Mouse (Mus musculus) kidney, embryonic 14.5 days (tissue): ENCODE measurements around the gene Slc22a14. TPM values are rescaled to one million over a fixed set of nuclear protein-coding genes. Genes with fewer than 3 reads are reported as not detected.

Experiments used
- ATAC-seq: fragments of 200-750 bp; cut with Nextera tagmentation; 2 replicates; pipeline ENCODE4 v1.8.0; 2017; ENCODE audit warnings: moderate number of reproducible peaks, mild to moderate bottlenecking, moderate TSS enrichment, moderate library complexity; ENCODE audit not compliant: low FRiP score, low TSS enrichment
- H3K27ac ChIP-seq: fragments of 300-500 bp; sonication (generic); 2 replicates; pipeline ENCODE4 v1.5.1; 2014; ENCODE audit warnings: low read depth, mild to moderate bottlenecking, low read length, moderate library complexity, mixed read lengths
- H3K27me3 ChIP-seq: fragments of 300-500 bp; sonication (generic); 2 replicates; pipeline ENCODE4 v1.6.1; 2014; ENCODE audit warnings: mild to moderate bottlenecking, low read length; ENCODE audit not compliant: control insufficient read depth, insufficient read depth
- H3K36me3 ChIP-seq: fragments of 300-500 bp; sonication (generic); 2 replicates; pipeline ENCODE4 v1.6.1; 2014; ENCODE audit warnings: low read length, mixed read lengths; ENCODE audit not compliant: control insufficient read depth, insufficient read depth
- H3K4me1 ChIP-seq: fragments of 300-500 bp; sonication (generic); 2 replicates; pipeline ENCODE4 v1.6.1; 2014; ENCODE audit warnings: low read length, mixed read lengths; ENCODE audit not compliant: control insufficient read depth, insufficient read depth
- H3K4me2 ChIP-seq: fragments of 300-500 bp; sonication (generic); replicated peaks from 2 replicates; pipeline ENCODE4 v1.6.1; 2014; ENCODE audit warnings: low read depth, mild to moderate bottlenecking, low read length
- H3K4me3 ChIP-seq: fragments of 300-500 bp; sonication (generic); 2 replicates; pipeline ENCODE4 v1.5.1; 2014; ENCODE audit warnings: mild to moderate bottlenecking, low read length
- H3K9ac ChIP-seq: fragments of 300-500 bp; sonication (generic); 2 replicates; pipeline ENCODE4 v1.6.1; 2014; ENCODE audit warnings: low read depth, mild to moderate bottlenecking, low read length, moderate library complexity
- H3K9me3 ChIP-seq: fragments of 300-500 bp; sonication (generic); 2 replicates; pipeline ENCODE4 v1.6.1; 2016; ENCODE audit warnings: low read length; ENCODE audit not compliant: control insufficient read depth
- WGBS: fragments of 180-500 bp; shearing (Covaris S2); extraction: QIAGEN DNeasy Blood & Tissue Kit; methylation state at CpG from one replicate; pipeline ENCODE4 v1.1.7; 2014; 5-methylcytosine and 5-hydroxymethylcytosine counted together
- polyA plus RNA-seq: library from polyadenylated mRNA; unstranded; fragments of >200 nt; fragmentation: Nextera tagmentation; extraction: Ambion mirVana; gene quantifications from 2 replicates; pipeline ENCODE4 v1.2.1, GENCODE M21; 2014

The Slc22a14 gene
- polyA plus RNA-seq, 1 experiment from 2014 or later = not detected

DNA sequence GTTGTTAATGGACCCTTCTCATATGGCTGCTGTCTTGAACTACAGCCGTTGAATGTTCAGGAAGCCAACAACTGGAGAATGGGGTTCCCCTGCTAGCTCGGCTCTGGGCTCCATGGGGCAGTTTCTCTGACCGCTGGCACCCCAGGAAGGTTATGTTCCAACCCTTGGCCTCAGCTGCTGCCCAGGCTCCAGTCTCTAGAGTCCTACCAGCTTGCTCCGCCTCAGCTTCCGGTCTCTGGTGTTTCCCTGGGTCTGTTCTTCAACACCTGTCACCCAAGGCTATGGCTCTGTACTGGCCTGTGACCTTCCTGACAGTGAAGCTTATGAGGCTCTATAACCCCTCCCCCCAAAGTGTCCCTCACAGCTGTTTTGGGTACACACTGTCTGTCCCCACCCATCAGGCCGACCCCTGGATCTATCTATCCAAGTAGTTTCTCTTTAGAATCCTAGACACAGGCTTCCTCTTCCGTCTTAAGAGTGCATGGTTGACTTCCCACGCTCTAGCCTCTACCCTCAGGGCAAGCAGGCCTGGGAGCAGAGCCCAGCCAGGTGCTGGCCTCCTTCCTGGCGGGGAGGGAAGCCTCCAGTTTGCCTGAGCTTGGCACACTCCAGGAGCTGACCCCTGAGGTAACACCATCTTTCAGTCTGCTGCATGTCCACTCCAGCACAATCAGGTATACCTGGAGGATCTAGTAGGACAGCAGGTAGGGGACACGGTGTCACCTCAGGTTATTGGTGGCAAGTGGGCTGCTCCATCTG lies 14.2 kb downstream of the Slc22a14 start:
- Histone ChIP-seq H3K36me3 (peaks cover 36% of the 10 kb centered on the region), H3K9me3 (no peaks in the 10 kb centered on the region), H3K9ac (no peak overlapping the region), H3K27me3 (no peaks in the 10 kb centered on the region), H3K4me3 (no peak overlapping the region), H3K4me1 (no peaks in the 10 kb centered on the region; the same call in 1 of the 2 replicates), H3K27ac (peak overlapping the region; percentile 51; the same call in 1 of the 2 replicates), H3K4me2 (no peak overlapping the region)
- WGBS = 67% methylated on average over 10 of the region's 10 CpGs
- no peak for ATAC-seq

- peak; percentile 13; the same call in 1 of the 2 replicates for ATAC-seq
- Histone ChIP-seq H3K27ac (peak overlapping the region; percentile 51; the same call in 1 of the 2 replicates), H3K9ac (no peak overlapping the region), H3K4me3 (no peak overlapping the region), H3K36me3 (peaks cover 41% of the 10 kb centered on the region), H3K9me3 (no peaks in the 10 kb centered on the region), H3K4me2 (no peak overlapping the region), H3K27me3 (no peaks in the 10 kb centered on the region), H3K4me1 (no peaks in the 10 kb centered on the region; the same call in 1 of the 2 replicates)
- 43% methylated on average over 3 of the region's 3 CpGs for WGBS
Measured at GRCm38 (mm10) chr9:119350531-119350930, 14.8 kb downstream of the Slc22a14 start.

DNA sequence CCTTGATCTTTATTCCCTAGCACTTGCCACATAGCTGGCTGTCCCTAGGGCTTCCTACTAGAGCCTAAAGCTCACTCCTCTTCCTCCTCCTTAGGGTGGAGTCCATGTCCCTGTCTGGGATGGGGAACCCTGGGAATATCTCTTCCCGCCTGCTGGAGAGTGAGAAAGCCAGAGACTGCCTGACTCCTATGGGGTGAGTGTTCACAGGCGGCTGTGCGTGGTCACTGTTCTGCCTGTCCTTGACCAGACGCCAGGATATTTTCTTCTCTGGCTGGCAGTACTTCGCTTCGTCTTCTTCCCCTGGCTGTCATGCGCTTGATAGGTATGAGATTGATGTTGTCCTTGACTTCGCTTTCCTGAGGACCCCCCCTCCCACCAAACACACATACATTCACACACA lies 19.0 kb downstream of the Slc22a14 start:
- no peak for ATAC-seq
- H3K36me3 ChIP-seq = peaks cover 66% of the 10 kb centered on the region
- 88% methylated on average over 8 of the region's 8 CpGs for WGBS
- peaks cover 11% of the 10 kb centered on the region; the same call in 1 of the 2 replicates for H3K4me1 ChIP-seq
- H3K4me2 ChIP-seq = no peak overlapping the region
- no peak overlapping the region for H3K27ac ChIP-seq
- H3K9ac ChIP-seq = no peak overlapping the region
- H3K9me3 ChIP-seq = no peaks in the 10 kb centered on the region
- H3K27me3 ChIP-seq = no peaks in the 10 kb centered on the region
- no peak overlapping the region for H3K4me3 ChIP-seq

DNA sequence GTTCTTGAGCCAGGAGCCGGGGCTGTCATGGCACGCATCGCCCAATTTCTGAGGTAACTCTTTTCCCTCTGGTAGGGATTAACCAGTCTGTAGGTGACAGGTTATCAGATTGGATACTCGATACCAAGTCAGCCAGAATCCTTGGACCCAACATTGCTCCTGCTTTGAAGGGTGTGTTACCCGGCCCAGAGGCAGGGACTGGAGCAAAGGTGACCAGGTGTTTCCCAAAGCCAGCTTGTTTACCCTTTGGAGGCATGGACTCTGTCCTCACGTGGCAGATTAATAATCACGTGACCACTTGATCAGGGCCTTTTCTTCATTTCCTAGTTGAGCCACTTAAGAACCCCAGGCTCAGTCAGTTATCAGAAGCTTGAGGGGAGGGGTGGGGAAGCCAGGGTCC lies 22.6 kb downstream of the Slc22a14 start:
- Histone ChIP-seq H3K9ac (no peak overlapping the region), H3K4me3 (no peak overlapping the region), H3K9me3 (no peaks in the 10 kb centered on the region), H3K27ac (no peak overlapping the region), H3K36me3 (peaks cover 45% of the 10 kb centered on the region), H3K4me2 (no peak overlapping the region; the same call in 1 of the 2 replicates), H3K4me1 (peaks cover 19% of the 10 kb centered on the region), H3K27me3 (no peaks in the 10 kb centered on the region)
- no peak for ATAC-seq
- WGBS = 88% methylated on average over 7 of the region's 7 CpGs

GRCm38 (mm10) chr9:119340909-119341816 lies 24.2 kb downstream of the Slc22a14 start, which contains the start of gene Myd88:
Myd88 (minus strand) TSS chr9:119341411.
- Histone ChIP-seq H3K4me2 (peak within 1 kb of the TSS; percentile 91), H3K9me3 (no peaks in the 10 kb centered on the region), H3K27me3 (no peaks in the 10 kb centered on the region), H3K9ac (peak within 1 kb of the TSS; percentile 80), H3K4me3 (peak within 1 kb of the TSS; percentile 74), H3K36me3 (peaks cover 33% of the 10 kb centered on the region), H3K27ac (peak within 1 kb of the TSS; percentile 94), H3K4me1 (peaks cover 19% of the 10 kb centered on the region)
- peak; percentile 97 for ATAC-seq
- WGBS = 1% methylated on average over 68 of the region's 68 CpGs

DNA sequence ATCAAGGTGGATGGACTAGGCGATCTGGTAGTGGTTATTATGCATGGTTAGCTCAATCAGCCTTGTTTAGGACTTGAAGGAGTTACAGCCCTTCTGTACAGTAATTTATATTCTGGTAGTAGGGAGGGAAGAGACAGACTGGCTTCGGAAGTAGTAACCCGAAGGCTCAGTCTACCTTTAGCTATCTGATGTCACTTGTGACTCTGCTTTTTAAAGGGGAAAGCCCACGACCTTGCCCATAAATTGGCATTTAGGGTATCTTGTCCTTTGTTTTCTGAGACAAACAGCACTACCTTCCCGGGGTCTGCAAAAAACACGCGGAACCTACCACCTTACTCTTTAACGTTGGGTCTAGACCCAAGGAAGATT lies 25.2 kb downstream of the Slc22a14 start:
- Histone ChIP-seq H3K9ac (peak overlapping the region; percentile 73; the same call in 1 of the 2 replicates), H3K27me3 (no peaks in the 10 kb centered on the region), H3K4me3 (peak overlapping the region; percentile 74), H3K9me3 (no peaks in the 10 kb centered on the region), H3K27ac (peak overlapping the region; percentile 94), H3K4me1 (peaks cover 19% of the 10 kb centered on the region), H3K36me3 (peaks cover 23% of the 10 kb centered on the region), H3K4me2 (peak overlapping the region; percentile 91)
- WGBS = 2% methylated on average over 8 of the region's 8 CpGs
- no peak for ATAC-seq

DNA sequence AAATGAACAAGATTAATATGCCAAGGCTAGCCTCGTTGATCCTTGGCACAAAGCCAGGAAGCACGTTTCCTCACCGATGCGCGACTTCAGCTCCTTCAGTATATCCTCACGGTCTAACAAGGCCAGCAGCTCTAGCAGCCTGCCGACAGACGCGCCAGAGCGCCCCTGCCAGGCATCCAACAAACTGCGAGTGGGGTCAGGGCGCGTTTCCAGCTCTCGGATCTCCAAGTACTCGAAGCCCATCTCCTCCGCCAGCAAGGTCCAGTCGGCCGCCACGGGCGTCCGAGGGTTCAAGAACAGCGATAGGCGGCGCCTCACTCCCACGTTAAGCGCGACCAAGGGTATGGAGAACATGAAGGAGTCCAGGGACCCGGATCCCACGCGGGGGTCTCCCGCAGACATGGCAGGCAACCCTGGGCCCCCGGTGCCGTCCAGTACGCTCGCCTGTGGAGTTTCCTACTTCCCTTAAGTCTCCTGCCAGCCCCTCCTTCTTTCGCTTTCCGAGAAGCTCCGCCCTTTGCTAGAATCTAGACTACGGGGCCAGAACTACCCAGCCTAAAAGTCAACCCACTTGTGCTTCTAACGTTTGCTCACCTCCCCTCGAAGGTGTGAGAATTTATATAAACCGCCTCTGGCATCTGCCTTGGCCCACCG lies 25.7 kb downstream of the Slc22a14 start, which contains the start of gene Acaa1a:
Gene Acaa1a, plus strand, starts transcription at position 119 of the 654 bp plus-strand sequence.
- no peak for ATAC-seq
- peak within 1 kb of the TSS; percentile 94 for H3K27ac ChIP-seq
- H3K9me3 ChIP-seq = no peaks in the 10 kb centered on the region
- WGBS = under 1% methylated on average over 43 of the region's 43 CpGs
- peak within 1 kb of the TSS; percentile 91 for H3K4me2 ChIP-seq
- peak within 1 kb of the TSS; percentile 74 for H3K4me3 ChIP-seq
- peaks cover 19% of the 10 kb centered on the region for H3K4me1 ChIP-seq
- H3K27me3 ChIP-seq = no peaks in the 10 kb centered on the region
- H3K36me3 ChIP-seq = peaks cover 18% of the 10 kb centered on the region
- H3K9ac ChIP-seq = peak within 1 kb of the TSS; percentile 73

- Histone ChIP-seq H3K4me2 (peak overlapping the region; percentile 91), H3K4me3 (peak overlapping the region; percentile 74), H3K9me3 (no peaks in the 10 kb centered on the region), H3K4me1 (peaks cover 19% of the 10 kb centered on the region), H3K36me3 (peaks cover 12% of the 10 kb centered on the region; the same call in 1 of the 2 replicates), H3K9ac (peak overlapping the region; percentile 73; the same call in 1 of the 2 replicates), H3K27ac (no peak overlapping the region), H3K27me3 (no peaks in the 10 kb centered on the region)
- 48% methylated on average over 7 of the region's 7 CpGs for WGBS
- no peak for ATAC-seq
Measured at GRCm38 (mm10) chr9:119339106-119339505, 26.2 kb downstream of the Slc22a14 start.
